Mouse (Mus musculus) hindbrain, embryonic 16.5 days (tissue): ENCODE measurements around the gene Hspbp1. TPM values are rescaled to one million over a fixed set of nuclear protein-coding genes. Genes with fewer than 3 reads are reported as not detected.

Experiments used
- ATAC-seq: fragments of 200-750 bp; cut with Nextera tagmentation; 2 replicates; pipeline ENCODE4 v1.8.0; 2017; ENCODE audit warnings: moderate TSS enrichment, moderate library complexity
- H3K27ac ChIP-seq: fragments of 300-500 bp; sonication (generic); 2 replicates; pipeline ENCODE4 v1.5.1; 2014; ENCODE audit warnings: low read depth, mild to moderate bottlenecking, control low read depth, low read length, moderate library complexity
- H3K27me3 ChIP-seq: fragments of 300-500 bp; sonication (generic); replicated peaks from 2 replicates; pipeline ENCODE4 v1.6.1; 2014; ENCODE audit warnings: low read length; ENCODE audit not compliant: control insufficient read depth, insufficient read depth
- H3K36me3 ChIP-seq: fragments of 300-500 bp; sonication (generic); 2 replicates; pipeline ENCODE4 v1.6.1; 2014; ENCODE audit warnings: mild to moderate bottlenecking, low read length, moderate library complexity, mixed read lengths; ENCODE audit not compliant: control insufficient read depth, insufficient read depth
- H3K4me1 ChIP-seq: fragments of 300-500 bp; sonication (generic); 2 replicates; pipeline ENCODE4 v1.6.1; 2014; ENCODE audit warnings: low read depth, low read length; ENCODE audit not compliant: control insufficient read depth, insufficient read depth
- H3K4me2 ChIP-seq: fragments of 300-500 bp; sonication (generic); 2 replicates; pipeline ENCODE4 v1.6.1; 2014; ENCODE audit warnings: mild to moderate bottlenecking, low read length, control low read depth, moderate library complexity
- H3K4me3 ChIP-seq: fragments of 300-500 bp; sonication (generic); 2 replicates; pipeline ENCODE4 v1.5.1; 2014; ENCODE audit warnings: mild to moderate bottlenecking, low read length, control low read depth, moderate library complexity
- H3K9ac ChIP-seq: fragments of 300-500 bp; sonication (generic); 2 replicates; pipeline ENCODE4 v1.6.1; 2014; ENCODE audit warnings: low read depth, mild to moderate bottlenecking, control low read depth, low read length, moderate library complexity
- H3K9me3 ChIP-seq: fragments of 300-500 bp; sonication (generic); 2 replicates; pipeline ENCODE4 v1.6.1; 2014; ENCODE audit warnings: mild to moderate bottlenecking, low read length, moderate library complexity; ENCODE audit not compliant: control insufficient read depth
- WGBS: fragments of 180-500 bp; shearing (Covaris S2); extraction: QIAGEN DNeasy Blood & Tissue Kit; methylation state at CpG from one replicate; pipeline ENCODE4 v1.1.7; 2014; 5-methylcytosine and 5-hydroxymethylcytosine counted together
- polyA plus RNA-seq: library from polyadenylated mRNA; unstranded; fragments of >200 nt; fragmentation: Nextera tagmentation; extraction: Ambion mirVana; gene quantifications from 2 replicates; pipeline ENCODE4 v1.2.1, GENCODE M21; 2015

Hspbp1 gene
- polyA plus RNA-seq, 1 experiment from 2014 or later = 188 TPM

GRCm38 (mm10) chr7:4652726-4653125 is 32.1 kb downstream of the Hspbp1 start:
- ATAC-seq = no peak
- Histone ChIP-seq H3K4me3 (no peak overlapping the region), H3K4me1 (peaks cover 23% of the 10 kb centered on the region), H3K9me3 (no peaks in the 10 kb centered on the region), H3K4me2 (no peak overlapping the region), H3K27me3 (no peaks in the 10 kb centered on the region), H3K27ac (no peak overlapping the region), H3K9ac (no peak overlapping the region), H3K36me3 (no peaks in the 10 kb centered on the region)
- 95% methylated on average over 5 of the region's 5 CpGs for WGBS

GRCm38 (mm10) chr7:4651581-4651980 is 33.3 kb downstream of the Hspbp1 start:
- no peak overlapping the region for H3K27ac ChIP-seq
- no peaks in the 10 kb centered on the region for H3K36me3 ChIP-seq
- H3K4me2 ChIP-seq = no peak overlapping the region
- no peaks in the 10 kb centered on the region for H3K27me3 ChIP-seq
- no peak for ATAC-seq
- no peak overlapping the region for H3K9ac ChIP-seq
- H3K4me3 ChIP-seq = no peak overlapping the region
- 81% methylated on average over 8 of the region's 8 CpGs for WGBS
- H3K4me1 ChIP-seq = peaks cover 12% of the 10 kb centered on the region
- H3K9me3 ChIP-seq = no peaks in the 10 kb centered on the region

GRCm38 (mm10) chr7:4647992-4648391 is 36.9 kb downstream of the Hspbp1 start:
- Histone ChIP-seq H3K36me3 (peaks cover 10% of the 10 kb centered on the region), H3K4me1 (no peaks in the 10 kb centered on the region; the same call in 1 of the 2 replicates), H3K9me3 (no peaks in the 10 kb centered on the region), H3K9ac (no peak overlapping the region), H3K4me3 (no peak overlapping the region), H3K27me3 (no peaks in the 10 kb centered on the region), H3K4me2 (no peak overlapping the region), H3K27ac (no peak overlapping the region)
- 97% methylated on average over 2 of the region's 2 CpGs for WGBS
- no peak for ATAC-seq

GRCm38 (mm10) chr7:4647291-4647690 is 37.6 kb downstream of the Hspbp1 start:
- ATAC-seq = no peak
- whole genome bisulfite sequencing = 77% methylated on average over 6 of the region's 6 CpGs
- Histone ChIP-seq H3K9me3 (no peaks in the 10 kb centered on the region), H3K36me3 (peaks cover 15% of the 10 kb centered on the region), H3K4me3 (no peak overlapping the region), H3K4me1 (no peaks in the 10 kb centered on the region; the same call in 1 of the 2 replicates), H3K27me3 (no peaks in the 10 kb centered on the region), H3K9ac (no peak overlapping the region), H3K4me2 (no peak overlapping the region), H3K27ac (no peak overlapping the region)

- H3K9me3 ChIP-seq = no peaks in the 10 kb centered on the region
- H3K27ac ChIP-seq = no peak overlapping the region
- H3K27me3 ChIP-seq = no peaks in the 10 kb centered on the region
- 87% methylated on average over 3 of the region's 3 CpGs for WGBS
- no peak for ATAC-seq
- no peak overlapping the region for H3K4me2 ChIP-seq
- no peak overlapping the region for H3K4me3 ChIP-seq
- H3K9ac ChIP-seq = no peak overlapping the region
- H3K36me3 ChIP-seq = peaks cover 19% of the 10 kb centered on the region
- H3K4me1 ChIP-seq = no peaks in the 10 kb centered on the region
Measured at GRCm38 (mm10) chr7:4646806-4647205, 38.1 kb downstream of the Hspbp1 start.

- Histone ChIP-seq H3K27ac (no peak overlapping the region), H3K4me1 (no peaks in the 10 kb centered on the region), H3K36me3 (peaks cover 41% of the 10 kb centered on the region), H3K4me2 (no peak overlapping the region), H3K4me3 (no peak overlapping the region), H3K27me3 (no peaks in the 10 kb centered on the region), H3K9ac (no peak overlapping the region), H3K9me3 (no peaks in the 10 kb centered on the region)
- ATAC-seq = no peak
- WGBS = 96% methylated on average over 6 of the region's 6 CpGs
Measured at GRCm38 (mm10) chr7:4643225-4643624, 41.6 kb downstream of the Hspbp1 start.

GRCm38 (mm10) chr7:4641956-4642355 is 42.9 kb downstream of the Hspbp1 start:
- ATAC-seq = no peak
- no peaks in the 10 kb centered on the region for H3K4me1 ChIP-seq
- H3K9ac ChIP-seq = no peak overlapping the region
- WGBS = 88% methylated on average over 7 of the region's 7 CpGs
- H3K4me3 ChIP-seq = no peak overlapping the region
- no peak overlapping the region for H3K27ac ChIP-seq
- H3K27me3 ChIP-seq = no peaks in the 10 kb centered on the region
- H3K36me3 ChIP-seq = peaks cover 43% of the 10 kb centered on the region
- no peaks in the 10 kb centered on the region for H3K9me3 ChIP-seq
- H3K4me2 ChIP-seq = no peak overlapping the region

GRCm38 (mm10) chr7:4641155-4641554 is 43.7 kb downstream of the Hspbp1 start:
- WGBS = 83% methylated on average over 9 of the region's 11 CpGs
- H3K36me3 ChIP-seq = peaks cover 41% of the 10 kb centered on the region
- no peak overlapping the region for H3K27ac ChIP-seq
- no peaks in the 10 kb centered on the region for H3K9me3 ChIP-seq
- no peaks in the 10 kb centered on the region for H3K27me3 ChIP-seq
- no peaks in the 10 kb centered on the region for H3K4me1 ChIP-seq
- no peak overlapping the region for H3K9ac ChIP-seq
- ATAC-seq = no peak
- no peak overlapping the region for H3K4me3 ChIP-seq
- no peak overlapping the region for H3K4me2 ChIP-seq

GRCm38 (mm10) chr7:4636179-4636578 is 48.7 kb downstream of the Hspbp1 start:
- Histone ChIP-seq H3K4me3 (no peak overlapping the region), H3K27me3 (no peaks in the 10 kb centered on the region), H3K9me3 (no peaks in the 10 kb centered on the region), H3K4me1 (no peaks in the 10 kb centered on the region), H3K4me2 (no peak overlapping the region), H3K36me3 (peaks cover 50% of the 10 kb centered on the region), H3K9ac (no peak overlapping the region), H3K27ac (no peak overlapping the region)
- ATAC-seq = no peak
- WGBS = 88% methylated on average over 4 of the region's 4 CpGs

GRCm38 (mm10) chr7:4631031-4631430 is 53.8 kb downstream of the Hspbp1 start, which contains the start of gene Tmem86b:
Gene Tmem86b (minus strand): TSS chr7:4631422.
- WGBS = 97% methylated on average over 4 of the region's 4 CpGs
- no peak for ATAC-seq
- no peak within 1 kb of the TSS for H3K4me3 ChIP-seq
- no peaks in the 10 kb centered on the region for H3K4me1 ChIP-seq
- H3K27me3 ChIP-seq = no peaks in the 10 kb centered on the region
- H3K9me3 ChIP-seq = no peaks in the 10 kb centered on the region
- H3K9ac ChIP-seq = no peak within 1 kb of the TSS
- peaks cover 42% of the 10 kb centered on the region for H3K36me3 ChIP-seq
- no peak within 1 kb of the TSS for H3K4me2 ChIP-seq
- H3K27ac ChIP-seq = no peak within 1 kb of the TSS
